Mouse (Mus musculus) cerebral cortex, adult 2 months (tissue): Measurements from ENCODE around the gene Aicda.

ENCODE experiments used
- WGBS: fragments of 180-500 bp; shearing (Covaris S2); methylation state at CpG from one replicate; pipeline ENCODE4 v1.1.7; 2018; 5-methylcytosine and 5-hydroxymethylcytosine counted together

Gene Aicda

GRCm38 (mm10) chr6:122555266-122555665, 1.7 kb downstream of the Aicda start:
- 51% methylated on average over 7 of the region's 7 CpGs for WGBS

GRCm38 (mm10) chr6:122556959-122557561, 3.5 kb downstream of the Aicda start:
- WGBS = 16% methylated on average over 15 of the region's 15 CpGs

GRCm38 (mm10) chr6:122560427-122560826, 6.8 kb downstream of the Aicda start:
- 2% methylated on average over 17 of the region's 17 CpGs for WGBS

GRCm38 (mm10) chr6:122561005-122561404, 7.4 kb downstream of the Aicda start:
- 87% methylated on average over 20 of the region's 20 CpGs for WGBS

GRCm38 (mm10) chr6:122562463-122562862, 8.9 kb downstream of the Aicda start:
- 1% methylated on average over 6 of the region's 6 CpGs for WGBS

- WGBS = 87% methylated on average over 9 of the region's 9 CpGs
Measured at GRCm38 (mm10) chr6:122565070-122565784, 11.6 kb downstream of the Aicda start.

- WGBS = 70% methylated on average over 5 of the region's 5 CpGs
Measured at GRCm38 (mm10) chr6:122569113-122569512, 15.5 kb downstream of the Aicda start.

- 67% methylated on average over 1 of the region's 1 CpGs for WGBS
Measured at GRCm38 (mm10) chr6:122569762-122570161, 16.2 kb downstream of the Aicda start.

- 66% methylated on average over 8 of the region's 8 CpGs for WGBS
Measured at GRCm38 (mm10) chr6:122570695-122571616, 17.4 kb downstream of the Aicda start.

GRCm38 (mm10) chr6:122571617-122571959, 18.0 kb downstream of the Aicda start:
- 54% methylated on average over 3 of the region's 3 CpGs for WGBS

- 97% methylated on average over 1 of the region's 1 CpGs for WGBS
Measured at GRCm38 (mm10) chr6:122575037-122575436, 21.4 kb downstream of the Aicda start.

GRCm38 (mm10) chr6:122577030-122577429, 23.4 kb downstream of the Aicda start:
- 97% methylated on average over 3 of the region's 3 CpGs for WGBS

- 100% methylated on average over 1 of the region's 1 CpGs for WGBS
Measured at GRCm38 (mm10) chr6:122579086-122579485, 25.5 kb downstream of the Aicda start.

- WGBS = 83% methylated on average over 13 of the region's 13 CpGs
Measured at GRCm38 (mm10) chr6:122591027-122591758, 37.6 kb downstream of the Aicda start.

- 97% methylated on average over 2 of the region's 2 CpGs for WGBS
Measured at GRCm38 (mm10) chr6:122592905-122593304, 39.3 kb downstream of the Aicda start.

- 21% methylated on average over 7 of the region's 7 CpGs for WGBS
Measured at GRCm38 (mm10) chr6:122595637-122596036, 42.0 kb downstream of the Aicda start.

GRCm38 (mm10) chr6:122596608-122597007, 43.0 kb downstream of the Aicda start:
- 89% methylated on average over 7 of the region's 7 CpGs for WGBS

GRCm38 (mm10) chr6:122598014-122598413, 44.4 kb downstream of the Aicda start:
- WGBS = 91% methylated on average over 4 of the region's 4 CpGs

GRCm38 (mm10) chr6:122598436-122598835, 44.8 kb downstream of the Aicda start:
- WGBS = 70% methylated on average over 6 of the region's 6 CpGs

GRCm38 (mm10) chr6:122599054-122599737, 45.6 kb downstream of the Aicda start:
- WGBS = 89% methylated on average over 9 of the region's 9 CpGs

- WGBS = 73% methylated on average over 7 of the region's 7 CpGs
Measured at GRCm38 (mm10) chr6:122600066-122600646, 46.6 kb downstream of the Aicda start.
